Mouse (Mus musculus) kidney, adult 18-20 months (tissue): ENCODE measurements around the gene Efcab11.

Experiments
- DNase-seq: peaks from one replicate; pipeline ENCODE4 v3.0.0; 2021

Gene Efcab11

DNA sequence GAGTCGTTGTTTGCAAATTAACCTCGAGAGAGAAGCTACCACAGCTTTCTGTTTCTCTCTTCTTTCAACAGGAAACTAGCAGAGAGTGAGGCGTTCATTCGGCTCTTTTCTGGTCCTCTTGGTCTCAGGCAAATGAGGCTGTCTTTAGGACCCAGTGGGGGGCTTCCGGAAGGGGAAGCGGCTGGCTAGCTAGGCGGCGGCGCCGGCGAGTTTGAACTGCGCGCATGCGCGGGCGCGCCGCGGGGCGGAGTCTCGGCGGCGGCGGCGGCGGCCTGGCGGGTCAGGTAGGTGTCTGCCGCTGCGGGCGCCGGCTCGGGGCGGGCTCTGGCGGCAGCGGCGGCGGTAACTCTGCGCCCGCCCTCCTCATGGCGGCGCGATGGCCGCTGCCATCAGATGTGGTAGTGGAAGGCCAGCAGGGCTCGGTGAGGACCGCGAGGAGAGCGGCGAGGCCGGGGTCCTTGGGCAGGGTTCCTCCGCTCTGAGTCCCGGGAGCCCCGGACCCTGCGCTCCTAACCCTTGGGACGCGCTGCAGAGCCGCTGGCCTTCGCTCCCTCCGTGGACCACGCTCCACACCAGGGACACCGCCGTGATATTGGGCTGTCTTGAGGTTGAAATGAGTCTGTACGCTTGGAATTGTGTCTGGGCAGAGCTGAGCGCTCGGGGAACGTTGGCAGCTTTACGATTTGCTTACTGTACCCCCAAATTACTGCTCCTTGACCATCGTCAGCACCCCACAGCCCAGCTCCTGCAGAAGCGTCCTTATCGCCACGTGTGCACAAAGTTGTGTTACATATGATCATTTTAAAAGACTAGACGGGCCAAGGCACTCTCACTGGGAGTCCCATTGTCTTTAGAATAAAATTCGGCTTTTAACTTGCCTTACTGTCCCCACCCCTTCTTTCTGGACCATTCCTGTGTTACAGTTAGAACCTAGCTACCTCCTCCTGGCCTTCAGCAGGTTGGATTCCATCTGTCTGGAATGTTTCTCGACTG lies at the start of gene Efcab11, which contains the start of gene Tdp1:
Gene Efcab11 (minus strand): TSS at position 171 of the 993 bp plus-strand sequence.
Gene Tdp1 (plus strand): TSS at position 249 of the 993 bp plus-strand sequence.
- peak; percentile 93 for DNase-seq

DNA sequence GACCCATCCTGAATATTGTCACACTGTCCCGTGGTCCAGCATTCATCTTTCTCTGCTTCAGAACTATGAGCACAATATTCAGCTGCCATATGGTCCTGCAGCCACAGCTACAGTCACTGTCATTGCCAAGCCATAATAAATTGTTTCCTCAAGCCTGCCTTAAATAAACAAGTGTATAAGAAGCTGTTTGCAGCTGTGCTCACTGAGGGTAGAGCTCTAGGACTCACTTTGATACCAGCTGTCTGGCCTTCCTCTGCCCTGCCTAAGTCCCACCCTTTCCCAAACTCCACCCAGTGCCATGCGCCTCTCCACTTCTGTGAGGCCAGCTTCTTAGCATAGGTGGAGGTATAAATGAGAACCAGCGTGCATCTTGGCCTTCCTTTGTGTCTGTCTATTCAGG lies 49.4 kb upstream of the Efcab11 start:
- DNase-seq = no peak

GRCm38 (mm10) chr12:99932245-99932644 lies 48.0 kb upstream of the Efcab11 start:
- DNase-seq = no peak

DNA sequence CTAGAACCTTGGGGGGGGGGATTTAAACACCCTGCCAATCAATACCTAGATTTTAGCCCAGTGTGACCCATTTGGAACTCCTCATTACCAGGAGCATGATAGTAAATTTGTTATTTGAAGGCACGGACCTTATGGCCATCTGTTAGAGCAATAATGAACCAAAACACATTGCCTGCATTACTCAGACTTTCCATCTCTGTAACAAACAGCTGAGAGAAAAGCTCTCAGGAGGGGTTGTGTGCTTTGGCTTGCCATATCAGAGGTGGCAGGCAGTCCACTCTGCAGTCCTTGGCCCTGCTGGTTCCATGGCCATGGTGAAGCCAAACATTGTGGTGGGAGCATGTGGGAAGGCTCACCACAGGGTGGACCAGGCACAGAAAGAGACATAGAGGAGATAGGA lies 44.9 kb upstream of the Efcab11 start:
- DNase-seq = no peak

DNA sequence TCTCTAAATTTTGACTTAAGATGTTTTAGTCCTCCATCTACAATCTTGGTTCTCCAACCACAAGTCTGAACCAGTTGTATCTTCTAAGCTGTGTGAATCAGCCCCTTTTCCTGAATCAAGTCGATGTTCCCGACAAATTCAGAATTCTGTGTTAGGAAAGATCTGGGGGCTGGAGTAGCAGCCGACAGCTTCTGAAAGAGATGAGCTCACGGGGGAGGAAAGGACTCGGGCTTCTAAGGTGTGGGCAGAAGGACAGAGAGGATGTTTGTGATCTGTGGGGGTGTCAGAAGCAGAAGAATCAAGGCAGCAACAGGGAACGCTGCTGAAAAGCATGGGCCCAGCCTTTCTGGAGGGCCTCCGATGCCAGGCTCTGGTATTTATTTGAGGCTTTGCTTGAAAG lies 44.1 kb upstream of the Efcab11 start:
- DNase-seq = no peak

DNA sequence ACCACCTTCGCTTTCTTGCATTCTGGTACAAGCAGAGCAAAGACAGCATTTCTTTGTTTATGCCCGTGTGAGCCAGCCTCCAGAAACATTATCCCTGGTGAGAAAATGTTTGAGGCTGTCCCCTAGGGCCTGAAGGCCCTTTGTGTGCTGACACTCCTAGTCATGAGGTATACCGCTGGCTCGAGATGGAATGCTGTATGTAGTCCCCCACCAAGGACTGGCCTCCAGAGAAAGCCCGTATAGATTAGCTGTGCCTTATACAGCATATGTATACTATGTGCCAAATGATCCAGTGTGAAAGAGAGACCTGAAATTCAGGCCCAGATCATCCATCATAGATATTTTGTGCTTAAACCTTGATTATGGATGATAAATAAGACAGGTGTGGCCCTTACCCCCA lies 39.5 kb upstream of the Efcab11 start:
- DNase-seq = no peak

DNA sequence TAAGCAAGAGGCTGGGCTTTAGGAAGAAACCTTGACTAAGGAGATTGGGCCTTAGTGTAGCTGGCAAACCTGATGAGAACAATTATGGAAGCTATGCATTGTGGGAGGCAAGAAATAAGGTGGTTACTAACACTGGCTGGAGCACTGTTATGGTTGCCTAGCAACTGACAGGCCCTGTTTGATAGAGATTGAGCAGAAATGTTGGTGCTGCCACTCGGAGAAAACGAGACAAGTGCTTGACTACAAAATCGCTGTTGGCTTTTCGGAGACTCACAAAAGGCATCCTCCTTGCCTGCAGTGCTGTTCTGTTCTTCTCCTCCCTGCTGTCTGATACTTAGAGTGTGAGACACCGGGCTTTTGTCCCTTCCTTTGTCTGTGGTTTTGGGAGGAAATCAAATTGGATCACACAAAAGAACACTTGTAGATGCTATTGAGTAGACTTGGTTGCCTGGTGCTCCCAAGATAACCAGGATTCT lies 38.9 kb upstream of the Efcab11 start:
- DNase-seq = no peak

DNA sequence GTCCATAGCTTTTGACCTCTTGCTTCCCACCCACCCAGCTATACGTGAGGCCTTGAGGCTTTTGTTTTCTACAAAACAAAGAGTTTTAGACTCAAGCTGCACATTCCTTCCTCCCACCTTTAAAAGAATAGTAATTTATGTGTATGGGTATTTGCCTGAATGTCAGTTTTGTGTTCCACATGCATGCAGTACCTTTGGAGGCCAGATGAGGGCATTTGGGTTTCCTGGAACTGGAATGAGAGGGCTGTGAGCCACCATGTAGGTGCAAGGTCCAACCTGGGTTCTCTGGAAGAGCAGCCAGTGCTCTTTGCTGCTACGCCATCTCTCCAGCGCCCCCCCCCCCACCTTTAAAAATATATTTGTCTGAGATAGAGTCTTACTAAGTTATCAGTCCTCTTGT lies 36.8 kb upstream of the Efcab11 start:
- DNase-seq = no peak

DNA sequence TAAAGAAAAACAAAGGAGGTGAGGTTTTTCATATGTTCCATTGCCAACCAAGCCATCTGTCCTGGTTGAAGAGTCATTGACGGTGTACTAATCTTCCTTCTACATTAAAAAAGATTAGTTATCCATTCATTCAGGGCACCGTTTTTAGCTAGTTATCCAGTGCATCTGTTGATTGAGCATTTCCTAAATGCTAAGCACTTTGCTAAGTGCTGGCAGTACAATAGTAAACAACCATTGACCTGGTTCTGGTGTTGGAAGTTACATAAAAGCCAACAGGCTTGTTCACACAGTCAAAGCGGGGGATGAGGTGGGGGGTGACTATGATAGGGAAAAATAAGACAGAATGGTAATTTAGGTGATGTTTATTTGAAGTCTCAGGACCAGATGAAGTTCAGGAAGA lies 35.4 kb upstream of the Efcab11 start:
- no peak for DNase-seq

DNA sequence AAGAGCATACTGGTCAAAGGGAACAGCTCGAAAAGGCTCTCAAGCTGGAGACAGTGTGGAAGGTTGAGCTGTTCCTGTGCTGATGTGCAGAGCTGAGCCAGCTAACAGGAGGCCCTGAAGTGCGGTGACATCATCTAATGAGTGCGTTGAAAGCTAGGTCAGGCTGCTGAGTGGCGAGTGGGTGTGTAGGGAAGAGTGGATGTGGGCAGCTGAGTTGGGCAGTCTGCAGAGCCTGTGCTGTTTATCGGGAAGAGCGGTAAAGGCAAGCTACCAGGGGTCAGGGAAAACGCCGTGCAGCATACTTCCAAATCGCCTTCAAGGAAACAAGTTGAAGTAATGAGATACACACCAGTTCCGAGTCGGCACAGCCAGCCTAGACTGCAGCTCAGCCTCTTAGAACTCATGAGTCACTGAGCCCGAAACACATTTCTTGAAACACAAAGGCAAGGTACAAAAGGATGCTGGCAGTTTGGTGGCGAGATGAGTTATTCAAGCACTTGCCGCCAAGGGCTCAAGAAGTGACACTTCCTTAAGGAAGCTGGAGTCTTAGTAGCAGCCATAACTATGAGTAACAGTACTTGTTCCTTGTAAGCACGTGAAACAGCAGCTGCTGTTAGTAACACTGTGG lies 33.7 kb upstream of the Efcab11 start:
- DNase-seq = no peak

- peak; percentile 28 for DNase-seq
Measured at GRCm38 (mm10) chr12:99911466-99911865, 27.2 kb upstream of the Efcab11 start.

GRCm38 (mm10) chr12:99904537-99904936 lies 20.3 kb upstream of the Efcab11 start:
- DNase-seq = no peak

- no peak for DNase-seq
Measured at GRCm38 (mm10) chr12:99902867-99903370, 18.7 kb upstream of the Efcab11 start.

- DNase-seq = peak; percentile 20
Measured at GRCm38 (mm10) chr12:99901973-99902866, 18.0 kb upstream of the Efcab11 start.

DNA sequence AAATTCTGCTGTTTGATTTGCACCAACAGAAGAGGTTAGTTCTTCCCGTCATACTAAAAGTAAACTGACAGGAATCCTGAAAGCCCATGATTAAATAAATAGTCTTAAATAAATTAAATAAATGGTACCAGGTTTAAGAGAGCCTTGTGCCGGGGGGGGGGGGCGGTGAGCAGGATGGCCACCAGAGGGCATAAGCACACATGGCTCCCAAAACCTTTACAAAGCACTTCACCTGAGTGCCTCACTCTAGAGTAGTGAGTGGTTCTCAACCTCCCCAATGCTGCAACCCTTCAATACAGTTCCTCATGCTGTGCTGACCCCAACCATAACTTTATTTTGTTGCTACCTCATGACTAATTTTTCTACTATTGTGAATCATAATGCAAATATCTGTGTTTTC lies 15.8 kb upstream of the Efcab11 start:
- DNase-seq = no peak

DNA sequence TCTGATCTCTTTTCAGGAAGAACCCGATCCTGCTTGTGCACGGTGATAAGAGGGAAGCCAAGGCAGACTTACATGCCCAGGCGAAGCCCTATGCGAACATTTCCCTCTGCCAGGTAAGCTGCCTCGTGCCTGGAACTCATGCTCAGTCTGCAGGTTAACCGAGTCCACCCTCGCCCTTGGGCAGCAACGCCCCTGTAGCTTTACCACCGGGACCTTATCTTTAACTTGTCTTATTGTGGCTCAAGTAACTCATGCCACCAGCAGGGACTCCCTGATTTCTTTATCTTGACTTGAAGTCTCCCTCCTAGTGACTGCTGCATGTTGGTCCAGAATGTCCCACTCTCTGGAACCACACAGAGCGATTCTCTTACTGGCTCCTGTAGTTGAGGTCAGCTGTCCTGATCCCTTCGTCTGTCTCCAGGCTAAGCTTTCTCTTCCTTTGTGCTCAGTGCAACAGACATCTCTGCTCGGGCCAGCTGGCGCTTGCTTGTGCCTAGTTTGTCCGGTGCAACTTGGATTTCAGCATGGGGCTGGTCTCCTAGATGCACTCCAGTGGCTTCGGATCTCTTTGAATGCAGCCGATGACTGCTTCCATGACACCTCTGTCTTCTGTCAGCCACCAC lies 14.1 kb upstream of the Efcab11 start:
- no peak for DNase-seq

DNA sequence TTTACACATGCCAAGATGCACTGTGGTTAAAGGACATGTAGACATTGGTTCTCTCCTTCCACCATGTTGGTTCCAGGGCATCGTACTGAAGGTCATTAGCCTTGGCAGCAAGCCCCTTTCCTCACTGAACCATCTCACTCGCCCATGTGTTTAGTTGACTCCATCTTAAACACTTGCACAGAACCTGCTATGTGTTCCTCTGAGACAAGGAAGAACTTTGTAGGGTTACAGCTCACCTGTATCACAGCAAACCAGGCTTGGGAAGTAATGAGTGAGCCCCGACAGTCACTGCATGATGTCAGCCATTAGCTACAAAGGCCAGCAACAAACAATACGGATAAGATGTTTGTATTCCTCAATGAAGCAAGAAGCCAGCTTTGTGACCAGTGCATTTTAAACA lies 13.6 kb upstream of the Efcab11 start:
- DNase-seq = no peak

DNA sequence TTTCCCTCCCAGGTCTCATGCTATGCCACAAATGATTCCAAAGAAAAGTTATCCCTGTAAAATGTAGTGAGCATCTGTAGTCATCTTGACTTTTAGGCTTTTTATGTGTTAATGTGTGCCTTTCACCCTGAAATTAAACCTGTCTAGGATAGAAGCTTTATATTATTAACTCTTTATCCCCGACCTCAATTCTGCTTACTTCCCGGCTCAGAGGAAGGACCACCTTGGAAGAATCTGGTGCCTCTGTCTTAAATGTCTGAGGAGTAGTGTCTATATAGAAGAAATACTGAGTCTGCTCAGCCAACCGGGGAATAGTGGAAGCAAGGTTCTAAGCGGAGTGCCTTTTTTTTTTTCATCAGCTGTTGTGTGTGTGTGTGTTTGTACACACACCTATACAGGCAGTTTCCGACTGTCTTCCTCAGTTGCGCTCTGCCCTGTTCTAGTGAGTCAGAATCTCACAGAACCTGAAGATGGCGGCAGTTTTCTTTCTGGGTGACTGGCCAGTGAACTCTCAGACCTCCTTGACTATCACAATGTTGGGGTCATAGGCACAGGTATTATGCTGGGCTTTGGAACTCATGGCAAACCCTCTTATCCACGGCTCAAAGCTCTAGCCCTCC lies 1.2 kb upstream of the Efcab11 start:
- DNase-seq = no peak

DNA sequence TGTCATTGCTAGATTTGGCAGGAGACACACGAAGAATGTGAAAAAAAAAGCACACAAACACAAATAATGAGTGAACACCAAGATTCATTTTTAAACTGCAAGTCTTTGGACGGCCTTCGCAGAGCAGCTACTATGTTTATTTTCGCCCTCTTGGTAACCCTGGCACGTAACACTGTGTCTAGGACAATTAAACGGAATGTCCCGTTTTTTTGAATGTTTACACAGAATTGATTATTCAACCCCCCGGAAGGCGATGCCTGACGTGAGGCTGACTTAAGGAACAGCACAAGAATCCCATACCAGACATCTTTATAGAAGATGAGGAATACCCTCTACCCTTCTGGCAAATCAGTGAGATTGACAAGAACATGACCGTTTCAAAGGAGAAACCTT lies 530 bp downstream of the Efcab11 start:
- no peak for DNase-seq

DNA sequence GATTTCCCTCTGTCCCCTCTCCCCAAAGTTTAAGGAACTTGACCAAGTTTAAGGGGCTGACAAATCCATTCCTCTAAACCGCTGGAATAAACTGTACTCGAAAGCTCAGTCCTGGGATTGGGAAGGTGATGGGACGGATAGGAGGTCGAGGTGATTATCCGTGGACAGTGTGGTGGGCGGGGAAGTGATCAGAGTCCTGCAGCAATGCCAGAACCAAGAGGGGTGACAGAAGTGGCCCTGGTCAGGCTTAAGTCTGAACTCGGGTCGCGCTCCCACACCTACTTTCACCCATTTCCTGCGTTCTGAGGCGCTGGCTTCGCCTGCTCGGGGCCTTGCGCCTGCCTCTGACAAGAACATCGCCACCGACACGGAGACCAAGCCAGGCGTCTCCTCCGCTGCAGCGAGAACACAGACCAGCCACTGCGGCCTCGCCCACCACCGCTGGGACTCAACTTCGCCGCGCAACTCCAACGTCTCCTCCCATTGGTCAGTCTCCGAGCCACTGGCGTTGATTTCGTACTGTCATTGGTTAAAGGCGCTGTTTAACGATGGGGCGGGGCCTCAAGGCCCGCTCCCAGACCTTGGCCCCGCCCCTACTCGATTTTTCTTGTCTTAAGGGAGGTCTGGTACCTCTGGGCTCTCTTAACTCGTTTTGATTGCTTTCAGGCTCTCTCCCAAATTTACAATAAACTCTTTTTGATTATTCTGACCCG lies 1.1 kb downstream of the Efcab11 start:
- peak; percentile 82 for DNase-seq

GRCm38 (mm10) chr12:99874609-99875008 lies 9.6 kb downstream of the Efcab11 start:
- no peak for DNase-seq
